14 mouse cellular contexts compared by ENCODE assay signal in genomic region chr14:110934816-110935215, GRCm38 (mm10).
"Had no signal": no experiment of that assay in that cellular context is flagged by ENCODE, and none has a peak within 500 bp of the region (broad histone marks: within the 10 kb centered on the region; RNA-seq: fewer than 3 reads in every experiment).

No protein-coding gene starts in this region.

- H3K9me3 ChIP-seq: limb, embryonic 10.5 days; liver, embryonic 15.5 days; midbrain, embryonic 13.5 days; neural tube, embryonic 12.5 days; stomach, embryonic 15.5 days had no signal

- H3K4me3 ChIP-seq: layer of hippocampus, adult 2 months; left cerebral cortex, adult 2 months; limb, embryonic 10.5 days; liver, embryonic 15.5 days; midbrain, embryonic 13.5 days; neural tube, embryonic 12.5 days; stomach, embryonic 15.5 days had no signal

- H3K4me2 ChIP-seq: liver, embryonic 11.5 days; liver, embryonic 15.5 days; midbrain, embryonic 13.5 days; neural tube, embryonic 12.5 days; stomach, embryonic 15.5 days had no signal

- H3K27me3 ChIP-seq: liver, embryonic 15.5 days; midbrain, embryonic 13.5 days; neural tube, embryonic 12.5 days; stomach, embryonic 15.5 days had no signal

- H3K36me3 ChIP-seq: limb, embryonic 10.5 days; liver, embryonic 15.5 days; midbrain, embryonic 13.5 days; neural tube, embryonic 12.5 days; stomach, embryonic 15.5 days had no signal

- H3K27ac ChIP-seq: layer of hippocampus, adult 2 months; left cerebral cortex, adult 2 months; limb, embryonic 10.5 days; liver, embryonic 15.5 days; midbrain, embryonic 13.5 days; neural tube, embryonic 12.5 days; stomach, embryonic 15.5 days had no signal

- ATAC-seq: lung, postnatal 0 days; midbrain, embryonic 13.5 days had no signal

- DNase-seq: kidney, postnatal 10 days; kidney, postnatal 4 days; lung, adult 2 months; lung, postnatal 36 days; thymus, postnatal 4 days had no signal

- H3K4me1 ChIP-seq: limb, embryonic 10.5 days; liver, embryonic 15.5 days; midbrain, embryonic 13.5 days; neural tube, embryonic 12.5 days; stomach, embryonic 15.5 days had no signal

- H3K9ac ChIP-seq: liver, embryonic 15.5 days; midbrain, embryonic 13.5 days; neural tube, embryonic 12.5 days; stomach, embryonic 15.5 days had no signal
